Mouse (Mus musculus) CH12.LX (cell line): ENCODE data around the gene Gphb5. TPM values are rescaled to one million over a fixed set of nuclear protein-coding genes. Genes with fewer than 3 reads are reported as not detected.

Experiments used
- DNase-seq: peaks from one replicate; pipeline ENCODE4 v3.0.0-alpha.2; 2013; ENCODE audit errors: extremely low read depth
- H3K27ac ChIP-seq: 2 replicates; pipeline ENCODE4 v1.5.1; 2012; ENCODE audit warnings: low read depth, mild to moderate bottlenecking, control low read depth, moderate library complexity; ENCODE audit not compliant: insufficient read depth
- H3K27me3 ChIP-seq: replicated peaks from 2 replicates; pipeline ENCODE3; 2012; ENCODE audit warnings: inconsistent platforms
- H3K36me3 ChIP-seq, 2 experiments: replicated peaks in 1 of 2; 2 replicates each; pipeline versions ENCODE3 to v1.6.1; 2012; ENCODE audit warnings: inconsistent platforms in 1 of 2, low read length in 1 of 2, mild to moderate bottlenecking in 1 of 2, mixed read lengths in 1 of 2, moderate library complexity in 1 of 2; ENCODE audit not compliant: control insufficient read depth in 1 of 2, insufficient read depth in 1 of 2
- H3K4me1 ChIP-seq, 2 experiments: 2 replicates each; pipeline ENCODE4 v1.6.1; 2012; ENCODE audit warnings: inconsistent platforms in 1 of 2, moderate library complexity in 1 of 2; ENCODE audit not compliant: insufficient read depth in 2 of 2, control insufficient read depth in 1 of 2
- H3K4me2 ChIP-seq: 2 replicates; pipeline ENCODE4 v1.6.1; 2012; ENCODE audit warnings: low read depth, mild to moderate bottlenecking, control low read depth; ENCODE audit not compliant: poor library complexity, insufficient read depth, severe bottlenecking
- H3K4me3 ChIP-seq, 3 experiments: fragments of 150-350 bp in 1 of 3; sonication (generic) in 1 of 3; replicated peaks in 1 of 3; 2 replicates each; pipeline versions ENCODE3 to v1.5.1; 2011 to 2012; ENCODE audit warnings: low read depth in 2 of 3, low read length in 2 of 3, mild to moderate bottlenecking in 2 of 3, moderate library complexity in 2 of 3, control low read depth in 1 of 3, improper control_type of control experiment in 1 of 3, inconsistent platforms in 1 of 3, mixed read lengths in 1 of 3; ENCODE audit not compliant: poor library complexity in 1 of 3
- H3K79me2 ChIP-seq: replicated peaks from 2 replicates; pipeline ENCODE4 v1.6.1; 2012; ENCODE audit warnings: mild to moderate bottlenecking, moderate library complexity; ENCODE audit not compliant: control insufficient read depth, poor library complexity, insufficient read depth, severe bottlenecking; ENCODE audit errors: extremely low read depth
- H3K9ac ChIP-seq: 2 replicates; pipeline ENCODE4 v1.6.1; 2012; ENCODE audit warnings: low read depth, mild to moderate bottlenecking, control low read depth, moderate library complexity; ENCODE audit not compliant: insufficient read depth
- H3K9me3 ChIP-seq: replicated peaks from 2 replicates; pipeline ENCODE3; 2012; ENCODE audit warnings: low read length, inconsistent platforms, mixed read lengths
- BHLHE40 ChIP-seq: IDR thresholded peaks from 2 replicates; pipeline ENCODE4 v1.6.1; 2011; ENCODE audit warnings: mild to moderate bottlenecking, low read depth, low read length, improper control_type of control experiment
- EP300 ChIP-seq: IDR thresholded peaks from 2 replicates; pipeline ENCODE4 v1.6.1; 2011; ENCODE audit warnings: low read length, improper control_type of control experiment
- GABPA ChIP-seq: IDR thresholded peaks from 2 replicates; pipeline ENCODE4 v1.6.1; 2012; ENCODE audit warnings: low read depth, low read length, improper control_type of control experiment, inconsistent platforms; ENCODE audit not compliant: insufficient replicate concordance
- IRF4 ChIP-seq: IDR thresholded peaks from 2 replicates; pipeline ENCODE4 v1.6.1; 2014; ENCODE audit warnings: low read depth, mild to moderate bottlenecking, inconsistent platforms, low read length, improper control_type of control experiment
- JUND ChIP-seq: conservative IDR thresholded peaks from 2 replicates; pipeline ENCODE4 v1.6.1; 2011; ENCODE audit warnings: low read depth, low read length, improper control_type of control experiment
- MAX ChIP-seq: IDR thresholded peaks from 2 replicates; pipeline ENCODE4 v1.6.1; 2011; ENCODE audit warnings: low read length, improper control_type of control experiment
- MEF2A ChIP-seq: IDR thresholded peaks from 2 replicates; pipeline ENCODE4 v1.6.1; 2014; ENCODE audit warnings: low read depth, mild to moderate bottlenecking, inconsistent platforms, low read length, improper control_type of control experiment, borderline replicate concordance
- MXI1 ChIP-seq: IDR thresholded peaks from 2 replicates; pipeline ENCODE4 v1.6.1; 2011; ENCODE audit warnings: mild to moderate bottlenecking, low read depth, low read length, improper control_type of control experiment
- NRF1 ChIP-seq: IDR thresholded peaks from 2 replicates; pipeline ENCODE4 v1.6.1; 2014; ENCODE audit warnings: low read depth, mild to moderate bottlenecking, inconsistent platforms, low read length, improper control_type of control experiment, moderate library complexity
- PAX5 ChIP-seq: IDR thresholded peaks from 2 replicates; pipeline ENCODE4 v1.6.1; 2012; ENCODE audit warnings: low read length, inconsistent platforms, mixed read lengths
- POLR2AphosphoS2 ChIP-seq: IDR thresholded peaks from 2 replicates; pipeline ENCODE4 v1.6.1; 2011; ENCODE audit warnings: low read depth, low read length, improper control_type of control experiment
- RAD21 ChIP-seq: IDR thresholded peaks from 2 replicates; pipeline ENCODE4 v1.6.1; 2011; ENCODE audit warnings: low read depth, mild to moderate bottlenecking, low read length, improper control_type of control experiment, moderate library complexity
- RCOR1 ChIP-seq: conservative IDR thresholded peaks from 2 replicates; pipeline ENCODE4 v1.6.1; 2012; ENCODE audit warnings: low read depth, mild to moderate bottlenecking, inconsistent platforms, low read length, improper control_type of control experiment
- SIN3A ChIP-seq: IDR thresholded peaks from 2 replicates; pipeline ENCODE4 v1.6.1; 2012; ENCODE audit warnings: low read length, improper control_type of control experiment, inconsistent platforms
- SMC3 ChIP-seq: IDR thresholded peaks from 2 replicates; pipeline ENCODE4 v1.6.1; 2011; ENCODE audit warnings: low read depth, low read length, improper control_type of control experiment
- TBP ChIP-seq: conservative IDR thresholded peaks from 2 replicates; pipeline ENCODE4 v1.6.1; 2011; ENCODE audit warnings: low read depth, low read length, improper control_type of control experiment
- TCF12 ChIP-seq: IDR thresholded peaks from 2 replicates; pipeline ENCODE4 v1.6.1; 2014; ENCODE audit warnings: low read depth, mild to moderate bottlenecking, inconsistent platforms, low read length, improper control_type of control experiment
- UBTF ChIP-seq: IDR thresholded peaks from 2 replicates; pipeline ENCODE4 v1.6.1; 2012; ENCODE audit warnings: low read depth, mild to moderate bottlenecking, inconsistent platforms, low read length, improper control_type of control experiment, moderate library complexity
- USF1 ChIP-seq: IDR thresholded peaks from 2 replicates; pipeline ENCODE4 v1.6.1; 2014; ENCODE audit warnings: low read depth, mild to moderate bottlenecking, inconsistent platforms, low read length, improper control_type of control experiment
- ZKSCAN1 ChIP-seq: IDR thresholded peaks from 2 replicates; pipeline ENCODE4 v1.6.1; 2012; ENCODE audit warnings: low read depth, inconsistent platforms, low read length, improper control_type of control experiment, borderline replicate concordance
- ZMIZ1 ChIP-seq: IDR thresholded peaks from 2 replicates; pipeline ENCODE4 v1.6.1; 2012; ENCODE audit warnings: low read depth, mild to moderate bottlenecking, inconsistent platforms, low read length, improper control_type of control experiment
- dilution Hi-C: fragments of 300-500 bp; cut with MboI; formaldehyde crosslinking; loops from 2 replicates; pipeline ENCODE4 v1.14.3; 2020; ENCODE audit warnings: low sequenced_read_pairs; ENCODE audit not compliant: extremely low pct_unique_long_range_greater_than_20kb, extremely low pct_ligation_motif_present
- in situ Hi-C: fragments of 300-500 bp; cut with MboI; formaldehyde crosslinking; loops from 3 replicates; pipeline ENCODE4 v1.14.3; 2019; ENCODE audit warnings: low sequenced_read_pairs, low pct_ligation_motif_present, low pct_unique_long_range_greater_than_20kb, mixed read lengths
- polyA plus RNA-seq: library from polyadenylated mRNA; unstranded; fragments of >175 nt; gene quantifications from 2 replicates; pipeline ENCODE4 v1.2.1, GENCODE M21; 2012; ENCODE audit warnings: low read depth; ENCODE audit not compliant: insufficient read length
- total RNA-seq, 2 experiments: library from RNA; depleted of rRNA; stranded (reverse); fragments of 300-350 nt in 1 of 2; fragments of >200 nt in 1 of 2; gene quantifications; 2 replicates each; pipeline ENCODE4 v1.2.3; 2012 to 2014

Gphb5 gene
- total and polyA plus RNA-seq, 3 experiments: not detected

DNA sequence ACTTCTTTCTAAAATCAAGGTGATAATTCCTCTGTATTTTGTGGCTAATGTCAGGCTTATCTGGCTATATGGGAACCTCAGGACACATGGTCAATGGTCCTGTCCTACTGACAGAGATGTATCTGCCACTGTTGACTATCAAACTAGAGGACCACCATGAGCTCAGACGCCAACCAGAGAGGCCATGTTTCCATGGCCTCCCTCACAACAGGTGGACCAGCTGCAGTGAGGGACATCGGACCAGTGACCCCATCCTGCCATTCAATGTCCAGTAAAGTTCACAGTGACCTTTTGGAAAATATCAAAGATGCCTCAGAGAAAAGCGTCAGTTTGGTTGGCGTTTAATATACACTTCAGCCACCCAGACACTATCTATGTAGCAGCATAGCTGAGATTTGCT lies 52.2 kb downstream of the Gphb5 start:
- TF ChIP-seq RAD21 (no peak), TCF12 (no peak), EP300 (no peak), ZMIZ1 (no peak), MEF2A (no peak)
- TF ChIP-seq, all 38 proteins: peak for 0
- Histone ChIP-seq H3K4me3 (no peak overlapping the region), H3K36me3 (no peaks in the 10 kb centered on the region), H3K79me2 (no peaks in the 10 kb centered on the region), H3K4me2 (no peak overlapping the region), H3K4me1 (no peaks in the 10 kb centered on the region), H3K27me3 (no peaks in the 10 kb centered on the region), H3K9me3 (no peaks in the 10 kb centered on the region), H3K27ac (no peak overlapping the region), H3K9ac (no peak overlapping the region)
- no peak for DNase-seq
- in situ Hi-C loops: no loop called here
- dilution Hi-C loops: no loop called here

DNA sequence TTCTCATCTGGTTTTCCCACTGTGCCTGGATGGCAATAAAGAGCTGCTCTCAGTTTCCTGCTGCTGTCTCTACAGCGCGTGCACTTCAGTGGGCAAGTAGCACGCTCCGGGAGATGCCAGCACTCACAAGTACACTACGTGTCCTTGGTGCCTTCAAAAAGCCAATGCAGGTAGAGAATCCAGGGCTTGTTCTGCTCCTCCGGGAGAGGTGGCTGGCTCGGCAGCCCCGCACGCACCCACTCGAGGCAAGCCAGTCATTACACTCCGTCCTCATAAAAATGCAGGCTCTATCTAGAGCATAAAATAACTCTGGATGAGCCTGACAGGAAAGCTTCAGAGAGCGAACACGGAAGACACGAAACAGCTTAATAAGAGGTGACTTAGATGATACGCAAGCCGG lies 54.1 kb downstream of the Gphb5 start:
- Histone ChIP-seq H3K9ac (no peak overlapping the region), H3K27ac (no peak overlapping the region), H3K79me2 (no peaks in the 10 kb centered on the region), H3K36me3 (no peaks in the 10 kb centered on the region), H3K9me3 (no peaks in the 10 kb centered on the region), H3K4me1 (no peaks in the 10 kb centered on the region), H3K27me3 (no peaks in the 10 kb centered on the region), H3K4me2 (no peak overlapping the region), H3K4me3 (no peak overlapping the region)
- no peak for DNase-seq
- TF ChIP-seq JUND: no peak
- no peak for TF ChIP-seq TBP
- TF ChIP-seq PAX5: no peak
- TF ChIP-seq BHLHE40: no peak
- no peak for TF ChIP-seq MXI1
- no peak for TF ChIP-seq POLR2AphosphoS2
- TF ChIP-seq ZKSCAN1: no peak
- no peak for TF ChIP-seq UBTF
- TF ChIP-seq NRF1: no peak
- no peak for TF ChIP-seq IRF4
- TF ChIP-seq MAX: no peak
- TF ChIP-seq USF1: no peak
- no peak for TF ChIP-seq SIN3A
- TF ChIP-seq GABPA: no peak
- no peak for TF ChIP-seq RCOR1
- TF ChIP-seq SMC3: no peak
- dilution Hi-C loops: no loop called here
- in situ Hi-C loops: no loop called here

Other genes with a start within 250 kb of the Gphb5 start
- 0.04 and 0.08 TPM in 2 replicates for gene Kcnh5, start 239.4 kb downstream of the Gphb5 start, total RNA-seq (2012; rRNA removed)
- gene Kcnh5, start 239.4 kb downstream of the Gphb5 start, total RNA-seq (2014; rRNA removed): not detected in 2 replicates
- not detected in 2 replicates for gene Kcnh5, start 239.4 kb downstream of the Gphb5 start, polyA plus RNA-seq
- not detected in 2 replicates for gene Rhoj, start 108.5 kb downstream of the Gphb5 start, total RNA-seq (2012; rRNA removed)
- not detected in 2 replicates for gene Rhoj, start 108.5 kb downstream of the Gphb5 start, total RNA-seq (2014; rRNA removed)
- not detected in 2 replicates for gene Rhoj, start 108.5 kb downstream of the Gphb5 start, polyA plus RNA-seq
- gene Ppp2r5e, start 179.5 kb upstream of the Gphb5 start, total RNA-seq (2012; rRNA removed): 9.3 TPM in 2 replicates
- 10.0 and 10.1 TPM in 2 replicates for gene Ppp2r5e, start 179.5 kb upstream of the Gphb5 start, total RNA-seq (2014; rRNA removed)
- gene Ppp2r5e, start 179.5 kb upstream of the Gphb5 start, polyA plus RNA-seq: 18.3 and 21.7 TPM in 2 replicates